Mouse (Mus musculus) lung, postnatal 0 days (tissue): ENCODE data around the gene Triobp. TPM values are rescaled to one million over a fixed set of nuclear protein-coding genes. Genes with fewer than 3 reads are reported as not detected.

ENCODE experiments used
- ATAC-seq: fragments of 200-750 bp; cut with Nextera tagmentation; 2 replicates; pipeline ENCODE4 v1.8.0; 2017; ENCODE audit warnings: moderate library complexity
- DNase-seq: peaks from one replicate; pipeline ENCODE4 v3.0.0-alpha.2; 2016; ENCODE audit warnings: low spot score
- H3K27ac ChIP-seq: fragments of 300-500 bp; sonication (generic); 2 replicates; pipeline ENCODE4 v1.5.1; 2014; ENCODE audit warnings: antibody characterized with exemption, mild to moderate bottlenecking, low read length, mixed read lengths
- H3K27me3 ChIP-seq: fragments of 300-500 bp; sonication (generic); replicated peaks from 2 replicates; pipeline ENCODE4 v1.6.1; 2014; ENCODE audit warnings: low read length, mixed read lengths; ENCODE audit not compliant: insufficient read depth
- H3K36me3 ChIP-seq: fragments of 300-500 bp; sonication (generic); 2 replicates; pipeline ENCODE4 v1.6.1; 2014; ENCODE audit warnings: low read length, mixed read lengths; ENCODE audit not compliant: insufficient read depth
- H3K4me1 ChIP-seq: fragments of 300-500 bp; sonication (generic); 2 replicates; pipeline ENCODE4 v1.6.1; 2014; ENCODE audit warnings: antibody characterized with exemption, low read depth, low read length, mixed read lengths; ENCODE audit not compliant: insufficient read depth
- H3K4me2 ChIP-seq: fragments of 300-500 bp; sonication (generic); replicated peaks from 2 replicates; pipeline ENCODE4 v1.6.1; 2014; ENCODE audit warnings: low read depth, mild to moderate bottlenecking, low read length, moderate library complexity, mixed read lengths
- H3K4me3 ChIP-seq: fragments of 300-500 bp; sonication (generic); 2 replicates; pipeline ENCODE4 v1.5.1; 2014; ENCODE audit warnings: low read depth, low read length
- H3K9ac ChIP-seq: fragments of 300-500 bp; sonication (generic); replicated peaks from 2 replicates; pipeline ENCODE4 v1.6.1; 2014; ENCODE audit warnings: low read depth, mild to moderate bottlenecking
- H3K9me3 ChIP-seq: fragments of 300-500 bp; sonication (generic); 2 replicates; pipeline ENCODE4 v1.6.1; 2016; ENCODE audit warnings: low read length, mixed read lengths
- CTCF ChIP-seq: IDR thresholded peaks from 2 replicates; pipeline ENCODE4 v1.5.1; 2016; ENCODE audit warnings: antibody characterized with exemption, mild to moderate bottlenecking
- EP300 ChIP-seq: IDR thresholded peaks from 2 replicates; pipeline ENCODE4 v1.6.1; 2016; ENCODE audit warnings: antibody characterized with exemption, mild to moderate bottlenecking, control low read depth
- WGBS: fragments of 180-500 bp; shearing (Covaris S2); extraction: QIAGEN DNeasy Blood & Tissue Kit; methylation state at CpG from one replicate; pipeline ENCODE4 v1.1.7; 2014; 5-methylcytosine and 5-hydroxymethylcytosine counted together
- polyA plus RNA-seq: library from polyadenylated mRNA; unstranded; fragments of >200 nt; fragmentation: Nextera tagmentation; extraction: Ambion mirVana; gene quantifications from 2 replicates; pipeline ENCODE4 v1.2.1, GENCODE M21; 2015

Gene Triobp
- polyA plus RNA-seq = 22.5 and 23.9 TPM in 2 replicates

- 0% methylated on average over 24 of the region's 24 CpGs for WGBS
- Histone ChIP-seq H3K36me3 (no peaks in the 10 kb centered on the region), H3K4me3 (peak within 1 kb of the TSS; percentile 17; the same call in 1 of the 2 replicates), H3K4me2 (peak within 1 kb of the TSS; percentile 54), H3K9ac (no peak within 1 kb of the TSS), H3K27me3 (no peaks in the 10 kb centered on the region), H3K9me3 (no peaks in the 10 kb centered on the region), H3K27ac (no peak within 1 kb of the TSS), H3K4me1 (no peaks in the 10 kb centered on the region)
- no peak for TF ChIP-seq EP300
- no peak for TF ChIP-seq CTCF
- ATAC-seq (peak; percentile 100), DNase-seq (peak; percentile 99)
These were observed at the start of gene Triobp for GRCm38 (mm10) chr15:78947657-78948056. Gene Triobp (plus strand): TSS chr15:78947724.

GRCm38 (mm10) chr15:78898507-78899001, 49.0 kb upstream of the Triobp start:
- Histone ChIP-seq H3K4me1 (peaks cover 26% of the 10 kb centered on the region), H3K9me3 (no peaks in the 10 kb centered on the region), H3K27me3 (no peaks in the 10 kb centered on the region), H3K4me2 (0 out of 2 replicates have a peak overlapping the region, but pooled peaks have one; percentile 5), H3K9ac (no peak overlapping the region), H3K27ac (peak overlapping the region; percentile 62; the same call in 1 of the 2 replicates), H3K36me3 (no peaks in the 10 kb centered on the region), H3K4me3 (no peak overlapping the region)
- 45% methylated on average over 6 of the region's 6 CpGs for WGBS
- ATAC-seq (no peak), DNase-seq (peak; percentile 55)
- no peak for TF ChIP-seq EP300
- TF ChIP-seq CTCF = no peak

GRCm38 (mm10) chr15:78899409-78899739, 48.1 kb upstream of the Triobp start, which contains the start of gene Gm49510:
Gene Gm49510 (plus strand): TSS chr15:78899667.
- no peak for DNase-seq
- H3K36me3 ChIP-seq = peaks cover 4% of the 10 kb centered on the region; the same call in 1 of the 2 replicates
- H3K9ac ChIP-seq = peak within 1 kb of the TSS; percentile 58
- 2% methylated on average over 17 of the region's 20 CpGs for WGBS
- no peaks in the 10 kb centered on the region for H3K9me3 ChIP-seq
- peaks cover 23% of the 10 kb centered on the region for H3K4me1 ChIP-seq
- H3K4me2 ChIP-seq = peak within 1 kb of the TSS; percentile 91
- TF ChIP-seq EP300 = no peak
- TF ChIP-seq CTCF = no peak
- peak within 1 kb of the TSS; percentile 62 for H3K27ac ChIP-seq
- peak within 1 kb of the TSS; percentile 69 for H3K4me3 ChIP-seq
- no peaks in the 10 kb centered on the region for H3K27me3 ChIP-seq
- no peak for ATAC-seq

GRCm38 (mm10) chr15:78899740-78900584, 47.6 kb upstream of the Triobp start, which contains the start of gene Sh3bp1:
Gene Sh3bp1 (plus strand): TSS chr15:78899768.
- WGBS = 2% methylated on average over 38 of the region's 47 CpGs
- no peaks in the 10 kb centered on the region for H3K9me3 ChIP-seq

GRCm38 (mm10) chr15:78900585-78901421, 46.7 kb upstream of the Triobp start:
- 15% methylated on average over 18 of the region's 18 CpGs for WGBS
- Histone ChIP-seq H3K4me3 (peak overlapping the region; percentile 69), H3K4me1 (peaks cover 23% of the 10 kb centered on the region), H3K9ac (peak overlapping the region; percentile 58; the same call in 1 of the 2 replicates), H3K27me3 (no peaks in the 10 kb centered on the region), H3K27ac (peak overlapping the region; percentile 62), H3K9me3 (no peaks in the 10 kb centered on the region), H3K36me3 (peaks cover 13% of the 10 kb centered on the region; the same call in 1 of the 2 replicates), H3K4me2 (peak overlapping the region; percentile 91)
- peak; percentile 60 for DNase-seq
- TF ChIP-seq EP300 (no peak), CTCF (no peak)
- ATAC-seq = peak; percentile 52

More at GRCm38 (mm10) chr15:78899740-78900584, 47.6 kb upstream of the Triobp start, which contains the start of gene Sh3bp1:
- H3K4me1 ChIP-seq = peaks cover 23% of the 10 kb centered on the region
- no peaks in the 10 kb centered on the region for H3K27me3 ChIP-seq
- no peak for TF ChIP-seq EP300
- TF ChIP-seq CTCF = no peak
- peak within 1 kb of the TSS; percentile 69 for H3K4me3 ChIP-seq
- H3K36me3 ChIP-seq = peaks cover 8% of the 10 kb centered on the region; the same call in 1 of the 2 replicates
- H3K4me2 ChIP-seq = peak within 1 kb of the TSS; percentile 91
- DNase-seq = peak; percentile 79
- H3K27ac ChIP-seq = peak within 1 kb of the TSS; percentile 62
- H3K9ac ChIP-seq = peak within 1 kb of the TSS; percentile 58
- peak; percentile 40 for ATAC-seq
